Mouse (Mus musculus) testis, adult 2 months (tissue): Measurements from ENCODE around the gene Atic.

Experiments used
- CTCF ChIP-seq: fragments of 200-500 bp; IDR thresholded peaks from 2 replicates; pipeline ENCODE4 v1.5.1; 2012; ENCODE audit warnings: low read depth, mild to moderate bottlenecking, inconsistent platforms, low read length, moderate library complexity; ENCODE audit not compliant: control insufficient read depth, insufficient read depth, insufficient replicate concordance
- POLR2A ChIP-seq: fragments of 200-500 bp; IDR thresholded peaks from 2 replicates; pipeline ENCODE4 v1.6.1; 2012; ENCODE audit warnings: low read depth, mild to moderate bottlenecking, inconsistent platforms, low read length, moderate library complexity; ENCODE audit not compliant: control insufficient read depth

DNA sequence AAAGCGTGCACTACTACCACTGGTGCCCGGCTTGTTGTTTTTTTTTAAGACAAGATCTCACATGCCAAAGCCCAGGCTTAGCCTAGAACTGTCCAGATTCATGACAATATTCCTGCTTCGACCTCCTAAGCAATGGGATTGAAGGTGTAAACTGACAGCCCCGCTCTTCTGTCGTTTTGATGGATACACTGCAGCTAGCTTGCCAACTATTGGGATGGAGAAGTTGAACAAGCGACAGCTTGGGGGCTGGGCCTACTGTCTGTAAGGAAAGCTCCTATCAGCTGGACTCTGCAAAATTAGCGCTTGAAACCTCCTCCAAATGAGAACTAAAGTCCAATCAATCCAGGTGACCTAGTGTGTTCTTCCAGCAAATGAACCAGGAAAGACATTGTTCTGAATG, 26.9 kb downstream of the Atic start:
- no peak for TF ChIP-seq CTCF
- no peak for TF ChIP-seq POLR2A
